Mouse (Mus musculus): Measurements from ENCODE around the gene Gm13290. TPM values are rescaled to one million over a fixed set of nuclear protein-coding genes. Genes with fewer than 3 reads are reported as not detected.
"Not testable (repeated sequence)": the region's sequence is repeated elsewhere in the genome, so short reads cannot be mapped to it uniquely, and the experiment has no call there.

Gm13290 gene
- polyA plus RNA-seq (2014; fragmentation: Nextera tagmentation; extraction: Ambion mirVana) = 0.31 and 0.46 TPM in 2 replicates

GRCm38 (mm10) chr4:88773534-88773933 lies at the start of gene Gm13290:
Gene Gm13290, plus strand, starts transcription at chr4:88773834.
- not testable (repeated sequence) for DNase-seq (ENCODE audit: low spot score)

GRCm38 (mm10) chr4:88726727-88727126 lies 46.9 kb upstream of the Gm13290 start:
- Histone ChIP-seq H3K9ac (ENCODE audit: low read length) (no peak overlapping the region), H3K27ac (ENCODE audit: low read depth, low read length) (no peak overlapping the region), H3K36me3 (ENCODE audit: control insufficient read depth, insufficient read depth, low read length) (no peaks in the 10 kb centered on the region), H3K27me3 (ENCODE audit: control insufficient read depth, insufficient read depth, low read length) (no peaks in the 10 kb centered on the region), H3K4me2 (ENCODE audit: low read depth) (no peak overlapping the region), H3K4me1 (ENCODE audit: control insufficient read depth, insufficient read depth, low read length) (no peaks in the 10 kb centered on the region), H3K9me3 (ENCODE audit: control insufficient read depth, low read length) (no peaks in the 10 kb centered on the region), H3K4me3 (ENCODE audit: low read depth, low read length) (no peak overlapping the region)
- DNase-seq (ENCODE audit: low spot score) = no peak
- ATAC-seq (ENCODE audit: insufficient read depth, low FRiP score, low TSS enrichment) = no peak
- 86% methylated on average over 6 of the region's 6 CpGs for WGBS

More at GRCm38 (mm10) chr4:88773534-88773933, at the start of gene Gm13290:
- H3K4me3 ChIP-seq (ENCODE audit: low read depth, low read length); H3K4me1 ChIP-seq (ENCODE audit: control insufficient read depth, insufficient read depth, low read length); H3K27ac ChIP-seq (ENCODE audit: low read depth, low read length); ATAC-seq (ENCODE audit: insufficient read depth, low FRiP score, low TSS enrichment); H3K4me2 ChIP-seq (ENCODE audit: low read depth); H3K27me3 ChIP-seq (ENCODE audit: control insufficient read depth, insufficient read depth, low read length); H3K36me3 ChIP-seq (ENCODE audit: control insufficient read depth, insufficient read depth, low read length); H3K9ac ChIP-seq (ENCODE audit: low read length); H3K9me3 ChIP-seq (ENCODE audit: control insufficient read depth, low read length): not testable (repeated sequence)
- WGBS = no CpG with 5 or more reads among the region's 32 CpGs

DNA sequence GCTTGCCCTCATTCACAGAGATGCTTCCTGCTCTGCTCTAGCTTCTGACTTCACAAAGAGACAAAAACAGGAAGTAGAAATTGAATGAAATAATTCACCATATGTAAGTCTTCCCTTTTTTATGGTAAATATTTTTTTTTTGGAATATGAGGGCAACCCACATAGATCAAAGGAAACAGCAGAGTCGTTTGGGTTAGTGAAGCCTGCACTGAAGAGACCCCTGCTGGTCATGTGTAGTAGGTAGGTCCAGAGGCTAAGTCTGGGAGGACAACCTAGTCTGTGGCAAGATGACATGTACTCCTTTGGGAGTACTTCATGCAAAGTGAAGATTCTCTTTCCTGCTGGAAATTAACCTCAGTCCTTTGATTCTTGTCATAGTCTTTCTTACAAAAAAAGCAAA lies 46.3 kb upstream of the Gm13290 start:
- H3K9ac ChIP-seq (ENCODE audit: low read length) = no peak overlapping the region
- 3% methylated on average over 1 of the region's 1 CpGs for WGBS
- no peaks in the 10 kb centered on the region for H3K27me3 ChIP-seq (ENCODE audit: control insufficient read depth, insufficient read depth, low read length)
- H3K27ac ChIP-seq (ENCODE audit: low read depth, low read length) = no peak overlapping the region
- no peak for DNase-seq (ENCODE audit: low spot score)
- no peak overlapping the region for H3K4me3 ChIP-seq (ENCODE audit: low read depth, low read length)
- no peak overlapping the region for H3K4me2 ChIP-seq (ENCODE audit: low read depth)
- no peaks in the 10 kb centered on the region for H3K36me3 ChIP-seq (ENCODE audit: control insufficient read depth, insufficient read depth, low read length)
- no peak for ATAC-seq (ENCODE audit: insufficient read depth, low FRiP score, low TSS enrichment)
- no peaks in the 10 kb centered on the region for H3K4me1 ChIP-seq (ENCODE audit: control insufficient read depth, insufficient read depth, low read length)
- H3K9me3 ChIP-seq (ENCODE audit: control insufficient read depth, low read length) = no peaks in the 10 kb centered on the region

DNA sequence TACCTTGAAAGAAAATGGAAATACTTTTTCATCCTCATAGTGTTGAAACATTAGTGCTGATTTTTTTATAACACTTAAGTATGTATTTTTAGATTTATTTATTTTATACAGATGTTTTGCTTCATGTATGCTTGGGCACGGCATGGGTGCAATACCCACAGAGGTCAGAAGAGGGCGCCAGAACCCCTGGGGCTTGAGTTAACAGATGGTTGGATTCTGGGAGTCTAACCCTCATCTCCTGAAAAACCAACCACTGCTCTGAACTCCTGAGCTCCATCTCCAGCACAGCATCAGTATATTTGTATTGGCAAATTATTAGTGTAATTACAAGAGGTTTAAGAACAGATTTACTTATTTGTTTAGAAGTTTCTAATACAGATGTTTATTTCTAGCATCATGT lies 35.2 kb upstream of the Gm13290 start:
- no peak overlapping the region for H3K27ac ChIP-seq (ENCODE audit: low read depth, low read length)
- ATAC-seq (ENCODE audit: insufficient read depth, low FRiP score, low TSS enrichment) (no peak), DNase-seq (ENCODE audit: low spot score) (peak; percentile 81)
- no peak overlapping the region for H3K9ac ChIP-seq (ENCODE audit: low read length)
- no peaks in the 10 kb centered on the region for H3K36me3 ChIP-seq (ENCODE audit: control insufficient read depth, insufficient read depth, low read length)
- H3K4me1 ChIP-seq (ENCODE audit: control insufficient read depth, insufficient read depth, low read length) = no peaks in the 10 kb centered on the region
- WGBS = 3% methylated on average over 2 of the region's 2 CpGs
- H3K9me3 ChIP-seq (ENCODE audit: control insufficient read depth, low read length) = no peaks in the 10 kb centered on the region
- H3K4me2 ChIP-seq (ENCODE audit: low read depth) = no peak overlapping the region
- H3K4me3 ChIP-seq (ENCODE audit: low read depth, low read length) = no peak overlapping the region
- H3K27me3 ChIP-seq (ENCODE audit: control insufficient read depth, insufficient read depth, low read length) = no peaks in the 10 kb centered on the region

DNA sequence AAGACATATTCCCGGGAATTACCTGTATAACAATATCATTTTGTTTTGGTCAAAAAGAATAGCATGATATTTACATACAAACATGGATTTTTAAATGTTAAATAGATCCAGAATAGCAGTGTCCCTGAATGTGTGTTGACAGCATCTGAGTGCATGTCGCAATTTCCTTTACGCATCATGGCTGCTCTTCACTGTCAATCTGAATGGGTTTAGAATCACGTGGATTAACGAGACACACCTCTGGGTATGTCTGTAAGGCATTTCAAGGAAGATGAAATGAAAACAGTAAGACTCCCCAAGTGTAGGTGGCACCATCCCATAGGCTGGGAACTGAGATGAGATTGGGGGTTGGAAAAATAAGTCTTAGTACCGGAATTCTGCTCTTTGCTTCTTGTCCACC lies 34.6 kb upstream of the Gm13290 start:
- H3K9ac ChIP-seq (ENCODE audit: low read length) = no peak overlapping the region
- H3K4me1 ChIP-seq (ENCODE audit: control insufficient read depth, insufficient read depth, low read length) = no peaks in the 10 kb centered on the region
- no peaks in the 10 kb centered on the region for H3K27me3 ChIP-seq (ENCODE audit: control insufficient read depth, insufficient read depth, low read length)
- H3K9me3 ChIP-seq (ENCODE audit: control insufficient read depth, low read length) = no peaks in the 10 kb centered on the region
- H3K27ac ChIP-seq (ENCODE audit: low read depth, low read length) = no peak overlapping the region
- DNase-seq (ENCODE audit: low spot score) (no peak), ATAC-seq (ENCODE audit: insufficient read depth, low FRiP score, low TSS enrichment) (no peak)
- H3K36me3 ChIP-seq (ENCODE audit: control insufficient read depth, insufficient read depth, low read length) = no peaks in the 10 kb centered on the region
- 91% methylated on average over 6 of the region's 6 CpGs for WGBS
- no peak overlapping the region for H3K4me2 ChIP-seq (ENCODE audit: low read depth)
- no peak overlapping the region for H3K4me3 ChIP-seq (ENCODE audit: low read depth, low read length)

DNA sequence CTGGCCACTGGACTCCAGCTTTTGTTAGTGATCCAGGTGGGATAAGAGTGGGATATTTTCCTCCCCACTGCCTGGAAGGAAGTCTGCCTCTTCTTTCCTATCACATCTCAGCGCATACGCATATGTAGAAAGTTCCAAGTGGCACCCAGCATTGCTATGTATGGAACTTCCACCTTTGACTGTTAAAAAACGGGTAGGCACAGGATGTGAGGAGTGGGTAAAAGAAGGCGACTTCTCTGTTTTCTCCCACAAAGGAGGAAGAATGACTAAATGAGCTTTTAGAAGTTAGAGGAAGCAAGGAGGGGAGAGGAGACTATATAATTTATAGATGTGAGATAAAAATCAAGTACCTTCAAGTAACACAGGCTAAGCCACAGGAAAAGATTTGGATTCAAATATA lies 32.2 kb upstream of the Gm13290 start:
- Histone ChIP-seq H3K9ac (ENCODE audit: low read length) (no peak overlapping the region), H3K4me1 (ENCODE audit: control insufficient read depth, insufficient read depth, low read length) (no peaks in the 10 kb centered on the region), H3K36me3 (ENCODE audit: control insufficient read depth, insufficient read depth, low read length) (no peaks in the 10 kb centered on the region), H3K9me3 (ENCODE audit: control insufficient read depth, low read length) (no peaks in the 10 kb centered on the region), H3K27ac (ENCODE audit: low read depth, low read length) (no peak overlapping the region), H3K4me2 (ENCODE audit: low read depth) (no peak overlapping the region), H3K4me3 (ENCODE audit: low read depth, low read length) (no peak overlapping the region), H3K27me3 (ENCODE audit: control insufficient read depth, insufficient read depth, low read length) (no peaks in the 10 kb centered on the region)
- WGBS = 94% methylated on average over 4 of the region's 4 CpGs
- DNase-seq (ENCODE audit: low spot score) = no peak
- no peak for ATAC-seq (ENCODE audit: insufficient read depth, low FRiP score, low TSS enrichment)

DNA sequence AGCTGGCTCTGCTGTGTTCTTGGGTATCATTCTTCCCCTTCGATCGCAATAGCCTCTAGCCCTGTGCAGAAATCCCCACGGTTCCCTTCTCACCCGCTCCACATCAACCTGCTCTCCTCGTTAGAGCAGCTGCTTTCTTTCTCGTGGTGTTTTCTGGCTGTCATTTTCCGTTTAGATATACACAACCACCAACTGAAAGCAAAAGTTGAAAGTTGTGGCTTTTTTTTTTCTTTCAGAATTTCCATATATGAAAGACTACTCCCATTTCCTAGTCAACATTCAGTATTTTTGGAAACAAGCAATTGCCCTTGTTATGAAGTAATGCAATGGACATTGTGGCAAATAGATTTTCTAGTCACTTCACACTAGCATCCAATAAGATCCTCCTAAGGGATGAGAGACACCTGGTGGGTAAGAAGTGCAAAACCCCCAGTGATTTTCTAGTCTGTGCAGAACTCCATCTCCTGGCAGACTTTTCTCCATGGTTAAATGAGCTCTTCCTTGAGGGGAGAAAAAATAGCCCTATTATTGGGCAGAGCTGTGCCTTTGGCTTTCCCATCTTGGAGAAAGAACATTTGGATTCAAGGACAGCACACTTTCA lies 30.8 kb upstream of the Gm13290 start:
- no peaks in the 10 kb centered on the region for H3K9me3 ChIP-seq (ENCODE audit: control insufficient read depth, low read length)
- 91% methylated on average over 7 of the region's 7 CpGs for WGBS
- DNase-seq (ENCODE audit: low spot score) (no peak), ATAC-seq (ENCODE audit: insufficient read depth, low FRiP score, low TSS enrichment) (no peak)
- no peak overlapping the region for H3K9ac ChIP-seq (ENCODE audit: low read length)
- no peaks in the 10 kb centered on the region for H3K4me1 ChIP-seq (ENCODE audit: control insufficient read depth, insufficient read depth, low read length)
- no peaks in the 10 kb centered on the region for H3K36me3 ChIP-seq (ENCODE audit: control insufficient read depth, insufficient read depth, low read length)
- no peaks in the 10 kb centered on the region for H3K27me3 ChIP-seq (ENCODE audit: control insufficient read depth, insufficient read depth, low read length)
- H3K4me3 ChIP-seq (ENCODE audit: low read depth, low read length) = no peak overlapping the region
- no peak overlapping the region for H3K4me2 ChIP-seq (ENCODE audit: low read depth)
- no peak overlapping the region for H3K27ac ChIP-seq (ENCODE audit: low read depth, low read length)

DNA sequence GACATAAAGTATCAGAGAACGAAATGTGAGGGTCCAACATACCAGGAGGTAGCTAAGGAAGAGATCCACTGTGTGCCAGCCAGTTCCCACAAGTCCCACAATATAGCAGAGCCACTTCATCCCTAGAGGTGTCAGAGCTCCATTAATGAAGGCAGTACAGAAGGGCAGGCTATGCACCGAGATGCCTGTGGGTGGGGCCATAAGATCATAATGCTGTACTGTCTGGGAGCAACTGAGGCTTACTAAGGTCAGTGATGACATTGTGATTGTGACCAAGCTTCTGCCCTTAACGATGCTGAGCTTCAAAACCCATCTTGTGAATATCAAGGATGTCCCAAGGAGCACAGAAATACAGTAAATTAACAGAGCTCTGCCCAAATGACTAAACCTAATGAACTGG lies 29.4 kb upstream of the Gm13290 start:
- H3K27me3 ChIP-seq (ENCODE audit: control insufficient read depth, insufficient read depth, low read length) = no peaks in the 10 kb centered on the region

GRCm38 (mm10) chr4:88749926-88750325 lies 23.7 kb upstream of the Gm13290 start:
- Histone ChIP-seq H3K9ac (ENCODE audit: low read length) (no peak overlapping the region), H3K27me3 (ENCODE audit: control insufficient read depth, insufficient read depth, low read length) (no peaks in the 10 kb centered on the region), H3K36me3 (ENCODE audit: control insufficient read depth, insufficient read depth, low read length) (no peaks in the 10 kb centered on the region), H3K27ac (ENCODE audit: low read depth, low read length) (no peak overlapping the region), H3K4me3 (ENCODE audit: low read depth, low read length) (no peak overlapping the region), H3K9me3 (ENCODE audit: control insufficient read depth, low read length) (no peaks in the 10 kb centered on the region), H3K4me1 (ENCODE audit: control insufficient read depth, insufficient read depth, low read length) (no peaks in the 10 kb centered on the region), H3K4me2 (ENCODE audit: low read depth) (no peak overlapping the region)
- no peak for DNase-seq (ENCODE audit: low spot score)
- ATAC-seq (ENCODE audit: insufficient read depth, low FRiP score, low TSS enrichment) = no peak
- 54% methylated on average over 6 of the region's 6 CpGs for WGBS

More for the DNA sequence above, 29.4 kb upstream of the Gm13290 start:
- no peak overlapping the region for H3K4me2 ChIP-seq (ENCODE audit: low read depth)
- 75% methylated on average over 3 of the region's 3 CpGs for WGBS
- no peak overlapping the region for H3K9ac ChIP-seq (ENCODE audit: low read length)
- no peak overlapping the region for H3K27ac ChIP-seq (ENCODE audit: low read depth, low read length)
- ATAC-seq (ENCODE audit: insufficient read depth, low FRiP score, low TSS enrichment) = no peak
- no peaks in the 10 kb centered on the region for H3K36me3 ChIP-seq (ENCODE audit: control insufficient read depth, insufficient read depth, low read length)
- H3K4me1 ChIP-seq (ENCODE audit: control insufficient read depth, insufficient read depth, low read length) = no peaks in the 10 kb centered on the region
- H3K9me3 ChIP-seq (ENCODE audit: control insufficient read depth, low read length) = no peaks in the 10 kb centered on the region
- H3K4me3 ChIP-seq (ENCODE audit: low read depth, low read length) = no peak overlapping the region
- no peak for DNase-seq (ENCODE audit: low spot score)
